16 mouse cellular contexts compared by ENCODE assay signal in the genomic region with DNA sequence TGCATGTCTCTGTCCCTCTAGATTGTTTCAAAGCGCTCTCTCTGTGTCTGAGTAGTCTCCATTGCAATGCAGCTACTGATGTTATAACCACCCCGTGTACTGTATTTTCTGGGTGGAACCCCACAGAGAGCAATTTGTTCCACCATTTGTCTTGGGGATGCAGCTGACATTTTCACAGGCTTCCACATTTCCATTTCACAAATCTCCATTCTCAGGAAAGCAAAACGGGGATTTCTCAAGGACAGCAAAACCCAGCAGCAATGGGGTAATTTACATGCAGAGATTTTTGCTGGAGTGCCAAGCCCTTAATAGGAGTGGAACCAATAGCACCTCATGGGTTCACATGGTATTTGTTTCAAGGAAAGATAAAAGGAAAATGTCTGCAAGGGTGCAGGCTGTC.
DNase-seq lines count a peak whose midpoint lies in the region; ATAC-seq lines count a peak whose summit lies in the region.
"Had no signal": no experiment of that assay in that cellular context is flagged by ENCODE, and none has a peak within 500 bp of the region (broad histone marks: within the 10 kb centered on the region; RNA-seq: fewer than 3 reads in every experiment).

No protein-coding gene starts in this region.

- no peaks in the 10 kb centered on the region for H3K27me3 ChIP-seq in forebrain, embryonic 14.5 days (replicated peaks; ENCODE audit: control insufficient read depth, insufficient read depth, low read length)
- no peaks in the 10 kb centered on the region for H3K27me3 ChIP-seq in forebrain, embryonic 13.5 days
- H3K27me3 ChIP-seq in hindbrain, embryonic 12.5 days: no peaks in the 10 kb centered on the region
- no peaks in the 10 kb centered on the region for H3K27me3 ChIP-seq in midbrain, embryonic 14.5 days (ENCODE audit: control insufficient read depth, insufficient read depth, low read length)
- no peaks in the 10 kb centered on the region for H3K27me3 ChIP-seq in liver, embryonic 11.5 days (replicated peaks; ENCODE audit: control insufficient read depth, insufficient read depth, low read length)
- H3K27me3 ChIP-seq: embryonic facial prominence, embryonic 13.5 days; liver, embryonic 15.5 days; stomach, embryonic 15.5 days had no signal

- peak; percentile 29 for DNase-seq in forebrain, embryonic 14.5 days (ENCODE audit: low spot score)
- peak; percentile 37 for DNase-seq in brain, adult 2 months (ENCODE audit: low read depth, low spot score)
- peak; percentile 74 for DNase-seq in midbrain, embryonic 14.5 days
- no peak for DNase-seq in liver, embryonic 11.5 days (ENCODE audit: low spot score)
- DNase-seq in lung, postnatal 10 days: no peak
- DNase-seq: kidney, adult 11 months; kidney, postnatal 10 days; retina, postnatal 1 day; thymus, adult 18-20 months had no signal

- no peak overlapping the region for H3K4me3 ChIP-seq in forebrain, embryonic 14.5 days (ENCODE audit: low read depth, low read length)
- H3K4me3 ChIP-seq in forebrain, embryonic 13.5 days: no peak overlapping the region
- H3K4me3 ChIP-seq in hindbrain, embryonic 12.5 days: no peak overlapping the region
- H3K4me3 ChIP-seq in midbrain, embryonic 14.5 days (replicated peaks; ENCODE audit: low read depth, low read length): no peak overlapping the region
- H3K4me3 ChIP-seq in liver, embryonic 11.5 days (ENCODE audit: low read depth, low read length): no peak overlapping the region
- H3K4me3 ChIP-seq: embryonic facial prominence, embryonic 13.5 days; liver, embryonic 15.5 days; myocyte; stomach, embryonic 15.5 days had no signal

- 0 out of 2 replicates have a peak, but pooled peaks cover 2% of the 10 kb centered on the region for H3K4me1 ChIP-seq in forebrain, embryonic 14.5 days (ENCODE audit: control insufficient read depth, insufficient read depth, low read length)
- H3K4me1 ChIP-seq in forebrain, embryonic 13.5 days: peaks cover 7% of the 10 kb centered on the region; the same call in 1 of the 2 replicates
- peaks cover 9% of the 10 kb centered on the region for H3K4me1 ChIP-seq in hindbrain, embryonic 12.5 days
- peaks cover 17% of the 10 kb centered on the region for H3K4me1 ChIP-seq in midbrain, embryonic 14.5 days (ENCODE audit: control insufficient read depth, insufficient read depth, low read length)
- no peaks in the 10 kb centered on the region for H3K4me1 ChIP-seq in liver, embryonic 11.5 days (replicated peaks; ENCODE audit: control insufficient read depth, insufficient read depth, low read length)
- H3K4me1 ChIP-seq: liver, embryonic 15.5 days; stomach, embryonic 15.5 days had no signal

- H3K9me3 ChIP-seq in forebrain, embryonic 14.5 days (replicated peaks; ENCODE audit: control insufficient read depth, low read length): no peaks in the 10 kb centered on the region
- H3K9me3 ChIP-seq in forebrain, embryonic 13.5 days (replicated peaks): no peaks in the 10 kb centered on the region
- no peaks in the 10 kb centered on the region for H3K9me3 ChIP-seq in hindbrain, embryonic 12.5 days (replicated peaks)
- no peaks in the 10 kb centered on the region for H3K9me3 ChIP-seq in midbrain, embryonic 14.5 days (ENCODE audit: control insufficient read depth, low read length)
- no peaks in the 10 kb centered on the region for H3K9me3 ChIP-seq in liver, embryonic 11.5 days (ENCODE audit: control insufficient read depth, low read length)
- H3K9me3 ChIP-seq: embryonic facial prominence, embryonic 13.5 days; liver, embryonic 15.5 days; stomach, embryonic 15.5 days had no signal

- H3K4me2 ChIP-seq in forebrain, embryonic 14.5 days (ENCODE audit: low read length): no peak overlapping the region
- no peak overlapping the region for H3K4me2 ChIP-seq in forebrain, embryonic 13.5 days
- no peak overlapping the region for H3K4me2 ChIP-seq in hindbrain, embryonic 12.5 days (replicated peaks)
- no peak overlapping the region for H3K4me2 ChIP-seq in midbrain, embryonic 14.5 days (ENCODE audit: low read length)
- H3K4me2 ChIP-seq in liver, embryonic 11.5 days: no peak overlapping the region
- H3K4me2 ChIP-seq: embryonic facial prominence, embryonic 13.5 days; liver, embryonic 15.5 days; stomach, embryonic 15.5 days had no signal

- 54% methylated on average over 3 of the region's 3 CpGs for WGBS in forebrain, embryonic 14.5 days
- 50% methylated on average over 3 of the region's 3 CpGs for WGBS in forebrain, embryonic 13.5 days
- 34% methylated on average over 3 of the region's 3 CpGs for WGBS in hindbrain, embryonic 12.5 days
- 21% methylated on average over 3 of the region's 3 CpGs for WGBS in midbrain, embryonic 14.5 days
- 48% methylated on average over 3 of the region's 3 CpGs for WGBS in liver, embryonic 11.5 days

- ATAC-seq in forebrain, embryonic 14.5 days: no peak
- ATAC-seq in forebrain, embryonic 13.5 days: no peak
- peak; percentile 77 for ATAC-seq in hindbrain, embryonic 12.5 days (ENCODE audit: low FRiP score)
- ATAC-seq in midbrain, embryonic 14.5 days (ENCODE audit: low FRiP score, low TSS enrichment): peak; percentile 50
- no peak for ATAC-seq in liver, embryonic 11.5 days (replicated peaks; ENCODE audit: low FRiP score)
- ATAC-seq: lung, postnatal 0 days had no signal

- H3K27ac ChIP-seq in forebrain, embryonic 14.5 days (ENCODE audit: low read depth, low read length): no peak overlapping the region
- H3K27ac ChIP-seq in forebrain, embryonic 13.5 days: no peak overlapping the region
- no peak overlapping the region for H3K27ac ChIP-seq in hindbrain, embryonic 12.5 days
- peak overlapping the region; percentile 28; the same call in 1 of the 2 replicates for H3K27ac ChIP-seq in midbrain, embryonic 14.5 days (replicated peaks; ENCODE audit: low read depth, low read length)
- no peak overlapping the region for H3K27ac ChIP-seq in liver, embryonic 11.5 days (ENCODE audit: low read depth, low read length)
- H3K27ac ChIP-seq: embryonic facial prominence, embryonic 13.5 days; liver, embryonic 15.5 days; stomach, embryonic 15.5 days had no signal

- no peak overlapping the region for H3K9ac ChIP-seq in forebrain, embryonic 14.5 days (ENCODE audit: low read length)
- H3K9ac ChIP-seq in forebrain, embryonic 13.5 days: no peak overlapping the region
- no peak overlapping the region for H3K9ac ChIP-seq in hindbrain, embryonic 12.5 days
- no peak overlapping the region for H3K9ac ChIP-seq in midbrain, embryonic 14.5 days (replicated peaks; ENCODE audit: low read length)
- H3K9ac ChIP-seq in liver, embryonic 11.5 days (ENCODE audit: low read depth, low read length): no peak overlapping the region
- H3K9ac ChIP-seq: embryonic facial prominence, embryonic 13.5 days; liver, embryonic 15.5 days; stomach, embryonic 15.5 days had no signal

- H3K36me3 ChIP-seq in forebrain, embryonic 14.5 days (ENCODE audit: control insufficient read depth, insufficient read depth, low read length): no peaks in the 10 kb centered on the region
- H3K36me3 ChIP-seq in forebrain, embryonic 13.5 days (ENCODE audit: poor library complexity, severe bottlenecking): no peaks in the 10 kb centered on the region
- no peaks in the 10 kb centered on the region for H3K36me3 ChIP-seq in hindbrain, embryonic 12.5 days
- H3K36me3 ChIP-seq in midbrain, embryonic 14.5 days (ENCODE audit: control insufficient read depth, insufficient read depth, low read length): no peaks in the 10 kb centered on the region
- no peaks in the 10 kb centered on the region for H3K36me3 ChIP-seq in liver, embryonic 11.5 days (ENCODE audit: control insufficient read depth, insufficient read depth, low read length)
- H3K36me3 ChIP-seq: embryonic facial prominence, embryonic 13.5 days; liver, embryonic 15.5 days; stomach, embryonic 15.5 days had no signal

Comparison
In these comparisons a context has a peak if more than half of its experiments do, and no peak if none do; other contexts are left out.
1. ATAC-seq: peak in hindbrain, embryonic 12.5 days (single experiment) and midbrain, embryonic 14.5 days (single experiment); none in forebrain, embryonic 14.5 days (single experiment), forebrain, embryonic 13.5 days (single experiment) and liver, embryonic 11.5 days (single experiment).
2. DNase-seq: peak in forebrain, embryonic 14.5 days (single experiment), brain, adult 2 months (single experiment) and midbrain, embryonic 14.5 days (single experiment); none in liver, embryonic 11.5 days (single experiment) and lung, postnatal 10 days (single experiment).